In genomic region chr15:77784039-77784824, GRCm38 (mm10) we compare ENCODE assay signal across 14 mouse cellular contexts. TPM values are rescaled to one million over a fixed set of nuclear protein-coding genes. Genes with fewer than 3 reads are reported as not detected.
DNase-seq lines count a peak whose midpoint lies in the region; ATAC-seq lines count a peak whose summit lies in the region.
"Had no signal": no experiment of that assay in that cellular context is flagged by ENCODE, and none has a peak within 500 bp of the region (broad histone marks: within the 10 kb centered on the region; RNA-seq: fewer than 3 reads in every experiment).

No protein-coding gene starts in this region.

- ATAC-seq in intestine, embryonic 15.5 days, result no peak
- no peak for ATAC-seq in intestine, embryonic 16.5 days
- no peak for ATAC-seq in granulocyte monocyte progenitor cell, adult 5-6 weeks (replicated peaks; ENCODE audit: poor library complexity, severe bottlenecking)
- ATAC-seq: liver, embryonic 12.5 days; midbrain, embryonic 13.5 days had no signal

- H3K4me1 ChIP-seq in intestine, embryonic 15.5 days (replicated peaks), result no peaks in the 10 kb centered on the region
- no peaks in the 10 kb centered on the region for H3K4me1 ChIP-seq in intestine, embryonic 16.5 days (ENCODE audit: control insufficient read depth, insufficient read depth, low read length)
- H3K4me1 ChIP-seq: embryonic facial prominence, embryonic 15.5 days; liver, embryonic 12.5 days; midbrain, embryonic 13.5 days had no signal

- no peak overlapping the region for H3K9ac ChIP-seq in intestine, embryonic 15.5 days
- H3K9ac ChIP-seq in intestine, embryonic 16.5 days (ENCODE audit: low read depth, low read length), result no peak overlapping the region
- H3K9ac ChIP-seq: embryonic facial prominence, embryonic 15.5 days; liver, embryonic 12.5 days; midbrain, embryonic 13.5 days had no signal

- 0 out of 2 replicates have a peak overlapping the region, but pooled peaks have one; percentile 2 for H3K27ac ChIP-seq in intestine, embryonic 15.5 days
- H3K27ac ChIP-seq in intestine, embryonic 16.5 days (ENCODE audit: low read length), result no peak overlapping the region
- H3K27ac ChIP-seq: embryonic facial prominence, embryonic 15.5 days; liver, embryonic 12.5 days; midbrain, embryonic 13.5 days had no signal

- H3K4me3 ChIP-seq in intestine, embryonic 15.5 days (replicated peaks), result no peak overlapping the region
- no peak overlapping the region for H3K4me3 ChIP-seq in intestine, embryonic 16.5 days (ENCODE audit: low read length)
- H3K4me3 ChIP-seq: embryonic facial prominence, embryonic 15.5 days; liver, embryonic 12.5 days; midbrain, embryonic 13.5 days had no signal

- H3K36me3 ChIP-seq in intestine, embryonic 15.5 days, result peaks cover 87% of the 10 kb centered on the region
- H3K36me3 ChIP-seq in intestine, embryonic 16.5 days (ENCODE audit: control insufficient read depth, insufficient read depth, low read length), result peaks cover 63% of the 10 kb centered on the region

- no peak overlapping the region for H3K4me2 ChIP-seq in intestine, embryonic 15.5 days (replicated peaks)
- no peak overlapping the region for H3K4me2 ChIP-seq in intestine, embryonic 16.5 days (ENCODE audit: low read depth, low read length)
- H3K4me2 ChIP-seq: embryonic facial prominence, embryonic 15.5 days; liver, embryonic 12.5 days; midbrain, embryonic 13.5 days had no signal

- no peaks in the 10 kb centered on the region for H3K9me3 ChIP-seq in intestine, embryonic 15.5 days
- H3K9me3 ChIP-seq in intestine, embryonic 16.5 days (ENCODE audit: control insufficient read depth, low read length), result no peaks in the 10 kb centered on the region
- H3K9me3 ChIP-seq: embryonic facial prominence, embryonic 15.5 days; liver, embryonic 12.5 days; midbrain, embryonic 13.5 days had no signal

- no peaks in the 10 kb centered on the region for H3K27me3 ChIP-seq in intestine, embryonic 15.5 days (replicated peaks)
- H3K27me3 ChIP-seq in intestine, embryonic 16.5 days (replicated peaks; ENCODE audit: control insufficient read depth, insufficient read depth, low read length), result no peaks in the 10 kb centered on the region
- H3K27me3 ChIP-seq: embryonic facial prominence, embryonic 15.5 days; liver, embryonic 12.5 days; midbrain, embryonic 13.5 days had no signal

- intact Hi-C loops in left cerebral cortex, postnatal 14 days (cut with DNase I), result loop anchor here (5.0 kb wide), 2 partner anchors 58 to 133 kb away; partner anchors contain the start of gene Myh9

- WGBS in intestine, embryonic 15.5 days, result 73% methylated on average over 22 of the region's 22 CpGs
- WGBS in intestine, embryonic 16.5 days, result 66% methylated on average over 22 of the region's 22 CpGs

- DNase-seq in retina, postnatal 1 day, result peak; percentile 20
- no peak for DNase-seq in retina, embryonic 14.5 days (ENCODE audit: low spot score)
- peak; percentile 81 to 90 for DNase-seq in left cerebral cortex, postnatal 14 days (ENCODE audit: low spot score in 2 of 2)
- no peak for DNase-seq in liver
- no peak for DNase-seq in cerebellum, adult 9-11 months

RNA-seq across cellular contexts. Expression of gene Apol8, which starts 27.4 kb away (rescaled TPM):
- 0.18 and 0.35 TPM in 2 replicates for polyA plus RNA-seq in intestine, embryonic 15.5 days (2015; fragmentation: Nextera tagmentation; extraction: Ambion mirVana)
- 0.21 and 0.34 TPM in 2 replicates for polyA plus RNA-seq in intestine, embryonic 16.5 days (2015; fragmentation: Nextera tagmentation; extraction: Ambion mirVana)
- total RNA-seq in left cerebral cortex, postnatal 14 days (2021), result 1 to 10 TPM; 1.3 to 3.2 TPM
- total RNA-seq in granulocyte monocyte progenitor cell, adult 5-6 weeks (2014; fragmentation: Nextera tagmentation), result not detected in 2 replicates
- total RNA-seq in granulocyte monocyte progenitor cell, adult 5-6 weeks (2017), result 0.04 TPM in 1 of 2 replicates, not detected in the other
- polyA plus RNA-seq: thymus, postnatal 0 days had no signal

RNA-seq across cellular contexts. Expression of gene Apol9b, which starts 55.4 kb away (rescaled TPM):
- polyA plus RNA-seq in intestine, embryonic 15.5 days (2015; fragmentation: Nextera tagmentation; extraction: Ambion mirVana), result 0.35 TPM in 1 of 2 replicates, not detected in the other
- 0.11 and 0.13 TPM in 2 replicates for polyA plus RNA-seq in intestine, embryonic 16.5 days (2015; fragmentation: Nextera tagmentation; extraction: Ambion mirVana)
- total RNA-seq in left cerebral cortex, postnatal 14 days (2021), result under 1 TPM in 1 of 2 experiments, not detected in 1; 0.37 TPM
- not detected in 2 replicates for total RNA-seq in granulocyte monocyte progenitor cell, adult 5-6 weeks (2014; fragmentation: Nextera tagmentation)
- not detected in 2 replicates for total RNA-seq in granulocyte monocyte progenitor cell, adult 5-6 weeks (2017)
- total RNA-seq: gastrocnemius, postnatal 4 days had no signal
- polyA plus RNA-seq: brain, embryonic 14.5 days; liver, embryonic 12.5 days; midbrain, embryonic 13.5 days had no signal

RNA-seq across cellular contexts. Expression of gene Myh9, which starts 57.7 kb away (rescaled TPM):
- polyA plus RNA-seq in intestine, embryonic 15.5 days (2015; fragmentation: Nextera tagmentation; extraction: Ambion mirVana), result 51.6 and 52.9 TPM in 2 replicates
- polyA plus RNA-seq in intestine, embryonic 16.5 days (2015; fragmentation: Nextera tagmentation; extraction: Ambion mirVana), result 39.1 and 43.8 TPM in 2 replicates
- total RNA-seq in left cerebral cortex, postnatal 14 days (2021), result 10 to 100 TPM; 70.3 to 73.8 TPM
- 199 and 315 TPM in 2 replicates for total RNA-seq in granulocyte monocyte progenitor cell, adult 5-6 weeks (2014; fragmentation: Nextera tagmentation)
- total RNA-seq in granulocyte monocyte progenitor cell, adult 5-6 weeks (2017), result 285 and 305 TPM in 2 replicates

Comparison
In these comparisons a context has a peak if more than half of its experiments do, and no peak if none do; other contexts are left out.
1. DNase-seq: peak in retina, postnatal 1 day (single experiment) and left cerebral cortex, postnatal 14 days (2 of 2); none in retina, embryonic 14.5 days (single experiment), liver (single experiment) and cerebellum, adult 9-11 months (single experiment).